Mouse (Mus musculus) embryonic fibroblast, embryonic 13.5 days (primary cell): ENCODE results near the gene Bloc1s3.

Experiments used
- CTCF ChIP-seq: IDR thresholded peaks from 2 replicates; pipeline ENCODE4 v1.5.1; 2011; ENCODE audit warnings: mild to moderate bottlenecking, control low read depth, low read length, moderate library complexity, borderline replicate concordance; ENCODE audit not compliant: insufficient read depth
- POLR2A ChIP-seq: IDR thresholded peaks from 2 replicates; pipeline ENCODE4 v1.6.1; 2011; ENCODE audit warnings: low read depth, mild to moderate bottlenecking, control low read depth, low read length, moderate library complexity

- TF ChIP-seq CTCF (no peak), POLR2A (no peak)
Observed at GRCm38 (mm10) chr7:19524420-19525104, 16.4 kb upstream of the Bloc1s3 start.
